Mouse (Mus musculus): ENCODE measurements around the gene Banp.

The Banp gene

DNA sequence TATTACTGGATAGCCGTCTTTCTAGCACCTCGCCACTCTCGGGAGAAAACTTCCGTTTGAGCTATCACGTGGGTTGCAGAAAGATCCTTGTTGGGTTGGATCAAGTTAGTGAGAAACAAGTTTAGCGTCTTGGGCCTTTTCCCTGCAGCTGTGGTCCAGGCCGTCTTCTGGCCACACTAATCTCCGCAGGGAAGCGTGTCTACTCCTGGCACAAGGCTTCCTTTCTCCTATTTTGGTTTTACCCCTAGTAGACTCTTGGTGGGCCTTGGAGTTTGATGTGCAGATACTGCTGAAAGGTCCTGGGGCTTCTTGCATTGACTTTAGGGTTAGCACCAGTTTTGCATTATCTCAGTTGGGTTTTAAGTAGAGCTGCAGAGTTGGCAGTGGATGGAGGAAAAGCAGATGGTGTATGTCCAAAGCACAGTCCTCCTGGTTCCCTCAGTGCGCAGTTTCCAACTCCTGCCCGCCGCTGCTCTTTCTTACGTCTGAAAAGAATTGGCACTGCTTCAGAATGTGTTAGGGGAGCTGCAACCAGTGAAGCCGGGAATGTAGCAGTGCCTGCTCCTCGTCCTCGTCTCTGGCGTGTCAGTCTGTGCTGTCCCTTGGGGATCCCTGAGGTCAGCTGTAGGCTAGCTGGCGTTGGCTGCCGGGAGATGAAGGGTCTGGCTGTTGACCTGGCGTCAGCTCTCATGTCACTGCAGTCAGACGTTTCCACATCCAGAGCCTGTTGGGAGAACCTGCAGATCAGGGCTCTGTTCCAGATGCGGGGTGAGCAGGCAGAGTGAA is 68.7 kb downstream of the Banp start:
- DNase-seq (ENCODE audit: low spot score), result no peak

DNA sequence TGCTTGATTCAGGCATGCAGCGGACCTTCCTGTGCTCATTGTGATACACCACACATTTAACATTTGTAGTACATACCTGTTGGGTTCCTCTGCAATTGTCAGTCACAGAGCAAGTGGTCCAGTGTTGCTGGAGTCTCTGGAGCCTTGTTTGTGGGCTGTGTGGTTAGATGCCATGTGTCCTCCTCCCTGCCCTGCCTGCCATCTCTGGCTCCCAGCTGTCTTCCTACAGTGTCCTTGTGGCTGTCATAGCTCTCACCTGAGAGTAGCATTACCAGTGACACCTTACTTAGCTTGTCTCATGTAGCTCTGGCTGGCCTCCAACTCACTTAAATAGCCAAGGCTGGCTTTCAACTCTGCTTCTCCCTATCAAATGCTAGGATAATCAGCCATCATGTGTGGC is 69.6 kb downstream of the Banp start:
- DNase-seq (ENCODE audit: low spot score), result no peak

DNA sequence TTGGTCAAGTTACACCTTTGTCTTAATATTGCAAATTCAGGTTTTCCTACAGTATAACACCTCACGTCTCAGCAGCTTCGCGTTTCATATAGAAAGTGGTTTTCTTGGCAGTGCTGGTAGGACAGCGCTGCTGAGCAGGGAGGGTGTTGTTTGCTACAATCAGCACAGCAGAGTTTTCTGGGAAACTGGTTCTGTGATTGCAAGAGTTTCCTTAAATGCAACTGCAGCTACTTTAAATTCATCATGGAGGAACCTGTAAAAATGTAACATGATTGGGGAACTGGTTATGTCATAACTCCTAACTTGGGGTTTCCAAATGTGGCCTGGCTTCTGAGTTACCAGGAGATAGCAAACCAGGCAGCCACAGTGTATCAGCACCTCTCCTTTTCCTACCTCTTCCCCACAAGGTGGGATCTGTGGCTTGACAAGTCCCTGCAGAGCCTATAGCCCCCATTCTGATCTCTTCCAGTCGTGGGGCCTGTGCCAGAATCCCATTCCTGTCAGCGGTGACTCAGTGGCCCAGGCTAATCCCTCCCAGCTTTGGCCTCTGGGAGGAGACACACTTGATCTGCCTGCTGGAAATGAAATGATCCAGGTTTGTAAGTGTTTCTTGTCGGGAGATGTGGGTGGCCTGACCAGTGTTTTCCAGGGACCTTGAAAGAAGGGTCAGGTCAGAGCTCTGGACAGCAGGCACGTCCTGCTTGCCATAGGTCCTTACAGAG is 70.7 kb downstream of the Banp start:
- DNase-seq (ENCODE audit: low spot score), result peak; percentile 43

DNA sequence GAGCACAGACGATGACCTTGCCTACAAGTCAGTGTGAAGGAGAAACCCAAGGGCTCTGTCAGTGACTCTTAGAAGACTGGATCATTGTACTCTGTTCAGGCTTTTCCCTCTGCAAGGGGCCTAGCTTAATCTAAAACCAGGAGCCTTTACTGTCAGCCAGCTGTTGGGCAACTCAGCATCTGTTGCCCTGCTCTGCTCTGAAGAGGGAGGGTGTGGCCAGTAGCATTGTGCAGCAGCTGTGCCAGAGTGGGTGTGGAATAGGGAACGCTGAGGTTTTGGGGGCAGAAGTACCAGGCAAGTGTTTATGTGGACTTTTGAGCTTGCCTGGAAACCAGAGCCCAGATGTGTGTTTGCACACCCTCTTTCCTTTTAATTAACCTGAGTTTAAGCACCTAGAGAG is 72.2 kb downstream of the Banp start:
- DNase-seq (ENCODE audit: low spot score), result no peak

DNA sequence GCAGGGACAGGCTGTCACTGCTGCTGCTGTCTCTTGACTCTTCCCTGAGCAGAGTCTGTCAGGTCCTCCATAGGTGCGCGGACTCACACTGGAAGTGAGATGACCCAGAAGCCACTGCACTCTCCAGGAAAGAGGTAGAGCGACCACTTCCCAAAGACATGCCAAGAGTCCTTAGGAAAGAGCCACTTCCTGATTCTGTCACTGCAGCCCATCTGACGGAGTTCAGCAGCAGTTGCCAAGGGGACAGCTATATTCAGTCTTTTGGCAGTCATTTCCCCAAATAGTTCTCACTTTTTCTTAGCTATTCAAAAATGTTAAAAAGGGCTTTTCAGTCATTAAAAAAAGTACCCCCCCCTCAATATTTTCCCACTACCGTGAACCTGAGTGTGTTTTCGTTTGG is 72.7 kb downstream of the Banp start:
- no peak for DNase-seq (ENCODE audit: low spot score)

DNA sequence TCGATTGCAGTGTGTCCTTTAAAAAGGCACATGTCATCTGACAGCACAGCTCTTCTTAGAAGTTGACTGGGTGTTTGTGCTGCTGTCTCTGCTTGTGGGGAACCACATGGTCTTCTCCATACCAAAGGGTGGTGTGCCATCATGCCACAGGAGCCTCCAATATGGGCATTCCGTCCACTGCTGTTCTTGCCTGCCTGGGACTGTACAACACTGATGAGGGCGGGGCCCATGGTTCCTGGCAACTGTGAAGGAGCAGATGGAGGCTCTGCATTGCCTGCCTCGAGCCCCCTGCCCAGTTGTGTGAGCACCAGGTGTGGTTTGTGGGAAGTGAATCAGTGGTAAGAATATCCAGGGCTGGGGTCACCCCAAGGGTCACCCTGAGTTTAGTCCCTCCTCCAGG is 73.2 kb downstream of the Banp start:
- DNase-seq (ENCODE audit: low spot score), result no peak

DNA sequence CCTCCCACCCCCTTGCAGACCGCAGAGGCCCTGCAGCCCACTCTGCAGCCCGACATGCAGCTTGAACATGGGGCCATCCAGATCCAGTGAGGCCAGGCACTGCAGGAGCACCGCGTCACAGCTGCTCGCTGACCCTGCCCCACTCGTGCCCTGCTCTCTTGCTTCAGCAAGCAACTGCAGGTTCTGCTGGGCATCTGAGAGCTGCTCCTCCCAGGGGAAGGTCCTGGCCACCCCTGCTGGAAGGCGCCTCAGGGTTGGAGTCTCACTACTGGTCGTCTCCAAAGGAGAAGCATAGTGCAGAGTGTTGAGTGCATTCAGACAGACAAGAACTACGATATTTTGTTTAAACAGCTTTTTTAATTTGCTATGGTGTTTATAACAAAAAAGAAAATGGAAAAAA is 76.0 kb downstream of the Banp start:
- DNase-seq (ENCODE audit: low spot score), result no peak

DNA sequence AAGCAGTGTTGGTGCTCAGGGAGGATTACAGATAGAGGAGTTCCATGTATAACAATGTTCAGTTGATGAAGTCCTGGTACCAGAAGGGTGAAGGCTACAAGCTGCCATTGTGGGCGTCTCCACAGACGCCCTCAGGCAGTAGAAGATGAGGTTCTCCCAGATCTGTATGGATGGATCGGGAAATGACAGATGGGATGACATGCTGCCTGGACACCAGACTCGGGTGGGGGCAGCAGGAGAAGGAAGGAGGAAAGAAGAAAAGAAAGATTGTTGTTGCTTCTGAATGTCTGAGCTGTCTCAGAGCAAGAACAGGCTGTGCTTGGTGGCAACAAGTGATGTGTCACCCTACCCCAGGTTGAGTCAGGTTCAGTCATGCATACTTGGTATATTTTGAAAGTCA is 78.6 kb downstream of the Banp start:
- no peak for DNase-seq (ENCODE audit: low spot score)

DNA sequence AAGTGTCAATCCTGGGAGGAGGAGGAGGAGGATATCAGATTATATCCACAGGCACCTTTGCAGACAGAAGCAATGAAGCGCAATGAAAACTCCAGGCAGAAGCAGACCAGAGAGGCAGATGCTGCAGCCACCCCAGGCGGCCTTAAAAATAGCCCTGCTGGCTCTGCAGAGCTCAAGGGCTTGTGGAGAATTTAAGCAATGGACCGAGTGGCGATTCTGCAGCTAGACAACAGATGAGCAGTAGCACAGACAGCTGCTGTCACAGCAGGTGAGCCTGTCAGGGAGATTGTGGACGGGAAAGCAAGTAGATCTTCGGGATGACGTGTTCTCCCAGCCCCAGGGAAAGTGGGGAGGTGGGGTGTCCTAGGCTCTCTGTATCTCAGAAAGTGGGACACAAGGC is 81.4 kb downstream of the Banp start:
- no peak for DNase-seq (ENCODE audit: low spot score)

DNA sequence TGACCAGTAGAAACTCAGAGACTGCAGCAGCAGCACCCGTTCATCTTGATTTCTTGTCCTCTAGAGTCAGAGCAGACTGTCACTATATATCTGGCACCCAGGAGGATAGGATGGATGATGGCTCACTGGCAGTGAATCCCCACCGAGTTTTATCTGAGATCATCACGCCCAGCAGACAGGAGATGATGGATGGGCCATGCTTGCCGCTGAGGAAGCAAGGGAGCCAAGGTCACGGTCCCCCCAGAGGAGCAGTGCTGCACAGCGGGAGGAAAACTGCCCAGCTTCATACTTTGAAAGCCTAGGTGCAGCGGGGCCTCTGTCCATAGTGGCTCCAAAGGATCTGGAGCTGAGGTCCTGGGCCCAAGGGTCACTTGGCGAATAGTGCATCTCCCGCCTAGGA is 83.2 kb downstream of the Banp start:
- no peak for DNase-seq (ENCODE audit: low spot score)

DNA sequence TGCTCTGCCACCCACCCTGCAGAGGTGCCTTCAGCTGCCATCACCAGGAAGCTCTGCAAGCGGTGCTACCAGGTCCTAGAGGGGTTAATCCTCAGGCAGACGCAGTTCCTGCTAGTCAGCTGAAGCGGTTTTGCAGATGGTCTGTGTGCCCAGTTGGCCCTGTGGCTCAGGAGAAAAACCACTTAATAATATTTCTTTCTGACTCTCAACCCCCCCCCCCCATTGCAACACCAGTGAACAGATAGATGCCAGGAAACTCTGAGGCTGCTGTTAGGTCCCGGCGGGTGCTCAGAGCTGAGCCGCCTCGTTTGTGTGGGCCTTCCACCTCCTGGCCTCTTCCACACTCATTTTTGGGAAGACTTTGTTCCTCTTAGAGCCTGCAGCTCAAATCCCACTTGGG is 86.0 kb downstream of the Banp start:
- DNase-seq (ENCODE audit: low spot score), result no peak

DNA sequence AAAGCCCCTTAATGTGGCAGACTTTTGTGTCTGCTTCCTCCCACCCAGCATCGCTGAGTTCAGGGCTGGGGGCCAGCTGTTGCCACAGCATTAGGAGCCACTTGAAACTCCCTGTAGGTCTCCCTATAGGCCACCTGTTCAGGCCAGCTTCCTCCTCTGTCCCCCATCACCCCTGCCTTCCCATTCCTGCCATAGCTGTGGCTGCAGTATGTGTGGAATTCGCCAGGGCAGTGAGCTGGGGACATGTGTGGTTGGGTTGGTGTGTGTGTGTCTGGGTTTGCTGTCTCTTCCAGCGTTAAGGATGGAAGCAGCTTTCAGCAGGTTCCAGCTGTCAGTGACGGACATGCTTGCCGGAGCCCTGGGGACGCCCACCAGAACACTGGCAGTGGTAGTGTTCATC is 86.8 kb downstream of the Banp start:
- DNase-seq (ENCODE audit: low spot score), result no peak

DNA sequence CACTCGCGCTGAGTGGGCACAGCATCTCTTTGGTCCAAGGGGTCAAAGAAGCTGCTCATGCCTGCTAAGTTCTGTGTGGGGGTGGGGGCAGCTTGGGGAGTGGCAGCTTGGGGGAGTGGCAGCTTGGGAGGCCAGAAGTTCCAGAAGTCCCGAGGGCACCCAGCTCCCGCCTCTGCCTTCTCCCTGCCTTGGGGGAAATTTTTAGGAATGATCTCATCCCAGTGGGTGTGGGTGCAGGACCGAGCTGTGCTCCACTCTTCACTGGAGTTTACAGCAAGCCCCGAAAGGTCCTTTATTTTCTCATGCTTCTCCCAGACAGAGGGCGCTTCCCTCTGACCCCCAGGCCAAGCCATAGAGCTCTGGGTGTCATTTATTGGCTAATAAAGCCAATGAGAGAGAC is 87.7 kb downstream of the Banp start:
- DNase-seq (ENCODE audit: low spot score), result no peak

DNA sequence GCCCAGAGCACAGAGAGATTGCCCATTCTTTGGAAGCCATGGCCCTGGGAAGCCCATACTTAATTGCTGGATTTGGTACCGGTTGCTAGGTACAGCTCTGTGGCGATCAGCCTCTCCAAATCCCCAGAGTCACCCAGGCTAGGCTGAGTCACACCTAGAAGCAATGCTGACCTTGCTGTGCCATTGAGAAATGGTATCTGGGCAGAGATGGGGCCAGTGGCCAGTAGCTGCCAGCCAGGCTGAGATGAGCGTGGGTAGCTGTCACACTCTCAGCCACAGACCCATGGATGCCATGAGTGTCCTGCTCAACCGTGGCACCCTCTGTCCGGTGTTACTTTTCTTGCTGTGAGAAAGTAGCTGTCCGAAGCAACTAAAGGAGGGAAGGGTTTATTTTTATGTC is 88.5 kb downstream of the Banp start:
- DNase-seq (ENCODE audit: low spot score), result no peak

DNA sequence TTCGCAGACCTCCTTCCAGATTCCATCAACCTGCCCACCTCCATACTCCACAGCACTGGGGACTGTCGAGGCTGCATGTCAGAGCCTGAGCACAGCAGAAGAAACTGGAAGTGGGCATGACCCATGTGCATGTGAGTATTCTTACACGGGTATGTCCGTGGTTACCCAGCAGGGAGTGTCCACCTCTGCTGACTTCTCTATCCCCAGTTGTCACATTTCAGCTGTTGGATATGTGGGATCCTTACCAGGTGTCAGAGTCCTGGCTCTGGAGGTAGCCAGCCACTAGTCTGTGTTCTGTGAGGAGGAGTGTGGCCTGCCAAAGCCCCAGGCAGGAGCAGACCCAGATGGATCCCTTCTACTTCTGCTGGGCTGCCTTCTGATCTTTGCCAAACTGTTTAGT is 89.9 kb downstream of the Banp start:
- DNase-seq (ENCODE audit: low spot score), result no peak

DNA sequence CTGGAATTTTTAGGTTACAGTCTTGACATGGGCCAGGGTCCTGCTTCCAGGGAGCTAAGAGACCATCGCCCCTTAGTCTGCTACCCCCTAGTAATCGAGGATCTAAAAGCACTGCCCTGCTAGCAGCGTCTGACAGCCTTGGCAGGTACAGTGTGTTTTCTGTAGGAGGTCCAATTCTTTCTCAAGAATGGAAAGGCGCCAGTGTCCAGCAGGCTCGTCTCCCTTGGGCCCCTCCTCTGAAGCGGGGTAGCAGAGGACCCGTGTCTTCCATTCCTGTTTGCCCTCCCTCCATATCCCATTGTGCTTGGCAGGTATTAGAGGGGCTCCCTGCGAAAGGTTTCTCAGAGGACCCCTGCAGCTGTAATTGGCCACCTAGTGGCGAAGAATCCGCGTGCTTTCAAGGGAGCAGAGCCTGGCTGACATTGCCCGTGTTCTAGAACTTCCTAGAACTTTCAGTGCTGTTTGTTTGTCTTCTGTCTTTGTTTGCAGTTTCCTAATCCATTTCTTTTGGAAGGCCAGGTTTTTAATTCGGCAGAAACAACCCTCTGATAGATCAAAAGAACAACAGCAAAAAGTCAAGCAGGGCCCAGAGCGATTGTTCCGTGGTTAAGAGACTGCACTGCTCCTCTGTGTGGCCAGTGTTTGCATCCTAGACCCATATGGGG is 97.8 kb downstream of the Banp start:
- DNase-seq (ENCODE audit: low spot score), result no peak

DNA sequence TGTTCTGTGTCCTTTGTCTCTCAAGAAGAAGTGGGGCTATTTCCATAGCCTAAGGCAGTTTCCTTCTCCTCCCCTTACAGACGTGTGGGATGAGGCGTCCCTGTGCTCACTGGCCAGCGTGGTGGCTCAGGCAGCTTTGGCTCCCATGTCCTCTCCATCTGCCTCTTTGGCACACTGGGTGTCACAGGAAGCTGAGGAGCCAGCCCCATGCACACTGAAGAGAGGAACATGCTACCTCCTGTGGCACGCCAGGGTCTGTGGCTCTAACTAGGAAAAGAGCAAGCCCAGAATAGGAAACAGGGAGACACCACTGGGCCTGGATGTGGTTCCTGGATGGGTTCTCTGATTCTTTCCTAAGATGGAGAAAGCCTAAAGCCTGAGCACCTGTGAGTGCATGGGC is 99.7 kb downstream of the Banp start:
- DNase-seq (ENCODE audit: low spot score), result no peak

DNA sequence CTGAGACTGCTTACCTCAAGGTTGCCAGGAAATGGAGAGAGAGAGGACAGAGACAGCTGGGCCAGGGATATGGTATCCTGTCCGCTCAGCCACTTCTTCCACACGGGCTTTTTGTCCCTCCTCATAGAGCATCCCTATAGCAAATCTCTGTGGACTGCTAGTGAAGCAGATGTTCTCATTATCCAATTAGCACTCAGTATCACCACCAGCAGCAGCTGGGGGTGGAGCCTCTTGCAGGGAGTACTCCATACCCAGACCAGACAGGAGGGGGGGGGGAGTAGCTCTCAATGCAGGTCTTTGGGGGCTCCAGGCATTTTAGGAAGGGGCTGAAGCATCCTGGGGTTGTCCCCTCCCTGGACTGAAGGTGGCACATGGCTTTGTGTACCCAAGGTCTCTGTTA is 100.4 kb downstream of the Banp start:
- no peak for DNase-seq (ENCODE audit: low spot score)

DNA sequence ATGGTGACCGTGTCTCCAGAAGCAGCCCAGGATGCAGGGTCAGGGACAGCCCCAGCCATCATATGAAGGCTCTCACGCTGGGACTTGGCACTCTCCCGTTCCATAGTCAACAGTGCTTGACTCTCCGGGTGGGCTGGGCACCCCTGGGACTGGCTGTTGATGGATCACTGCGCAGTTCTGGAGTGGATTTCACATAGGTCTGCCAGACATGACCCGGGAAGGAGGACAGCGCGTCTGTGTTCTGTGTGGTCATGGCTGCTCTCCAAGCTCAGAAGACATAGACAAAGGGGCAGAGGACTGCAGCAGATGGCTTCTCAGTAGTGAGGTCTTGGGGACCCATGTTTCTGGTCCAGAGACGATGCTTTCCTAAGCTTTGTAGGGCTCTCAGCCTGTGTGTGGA is 101.1 kb downstream of the Banp start:
- no peak for DNase-seq (ENCODE audit: low spot score)

DNA sequence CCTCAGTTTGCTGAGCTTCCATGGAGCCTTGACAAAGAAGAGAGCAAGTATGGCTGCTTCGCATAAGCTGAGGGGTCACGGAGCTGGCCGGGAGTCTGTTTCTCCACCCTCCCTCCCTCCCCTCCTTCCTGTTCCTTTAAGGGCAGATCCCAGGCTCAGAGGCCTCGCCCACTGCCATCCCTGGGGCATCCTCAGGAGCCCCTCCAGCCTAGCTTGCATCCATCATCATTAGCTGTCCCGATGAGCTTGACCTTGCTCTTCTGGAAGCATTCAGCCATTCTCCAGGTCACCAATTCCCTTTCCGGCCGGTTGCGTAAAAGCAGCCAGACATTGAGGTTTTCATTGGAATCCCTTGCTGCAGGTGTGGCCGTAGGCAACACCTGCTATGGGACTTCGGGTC is 105.8 kb downstream of the Banp start:
- DNase-seq (ENCODE audit: low spot score), result no peak

DNA sequence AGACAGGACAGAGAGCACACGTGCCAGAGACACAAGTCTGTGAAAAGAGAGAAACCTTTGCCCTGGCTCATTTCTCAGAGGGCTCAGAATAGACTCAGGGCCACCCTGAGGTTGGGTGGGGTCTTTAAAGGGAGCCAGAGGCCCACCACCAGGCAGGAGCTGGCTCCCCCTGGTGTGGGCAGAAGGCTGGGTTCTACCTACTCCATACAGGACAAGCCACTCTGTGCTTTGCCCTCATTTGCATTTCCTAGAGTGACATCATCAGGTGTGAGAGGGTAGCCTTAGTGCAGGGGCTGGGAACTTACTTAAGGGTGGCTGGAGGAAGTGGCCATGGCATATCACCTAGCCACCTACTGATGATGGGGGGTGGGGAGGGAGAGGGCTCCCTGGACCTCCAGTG is 106.6 kb downstream of the Banp start:
- no peak for DNase-seq (ENCODE audit: low spot score)

DNA sequence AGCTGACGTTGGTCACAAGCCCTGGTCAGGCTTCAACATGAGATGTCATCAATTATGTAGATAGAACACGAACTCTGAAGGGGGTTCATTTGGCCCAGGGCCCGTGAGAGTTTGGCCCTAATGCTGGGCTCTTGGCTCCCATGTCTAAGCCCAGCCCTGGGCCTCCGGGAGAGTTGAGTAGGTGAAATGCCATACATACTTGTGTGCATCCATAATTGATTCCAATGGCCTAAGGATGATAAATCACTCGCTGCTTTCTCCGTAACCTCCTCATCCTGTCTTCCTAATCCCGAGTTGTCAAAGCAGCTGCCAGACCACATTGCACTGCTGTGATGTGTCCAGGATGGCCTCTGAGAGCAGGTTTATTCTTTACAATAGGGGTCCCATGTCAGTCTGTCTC is 107.3 kb downstream of the Banp start:
- DNase-seq (ENCODE audit: low spot score), result no peak

DNA sequence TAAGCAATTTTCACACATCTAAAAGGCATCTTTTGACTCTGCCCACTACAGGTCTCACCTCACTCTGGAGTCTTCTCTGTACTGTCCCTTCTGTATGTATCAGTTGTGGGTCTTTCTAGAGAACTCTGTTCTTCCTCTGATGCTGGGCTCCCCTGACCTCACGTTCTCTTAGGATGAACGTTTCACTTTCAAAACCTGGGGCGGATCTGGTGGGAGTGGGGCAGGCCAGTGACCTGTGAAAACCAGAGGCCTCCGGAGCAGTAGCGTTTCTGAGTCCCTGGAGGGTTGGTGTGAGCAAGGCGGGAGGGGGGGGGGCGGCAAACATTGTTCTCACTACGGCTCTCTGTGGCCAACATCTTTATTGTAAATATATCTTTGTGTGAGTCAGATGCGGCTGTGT is 109.0 kb downstream of the Banp start:
- DNase-seq (ENCODE audit: low spot score), result no peak
